Mouse (Mus musculus): ENCODE results near the gene Isy1. TPM values are rescaled to one million over a fixed set of nuclear protein-coding genes. Genes with fewer than 3 reads are reported as not detected.

The Isy1 gene
- polyA plus RNA-seq, 2 experiments = 41.8 to 51.5 TPM

- Histone ChIP-seq H3K9ac (ENCODE audit: low read depth, low read length, severe bottlenecking) (no peak overlapping the region), H3K4me1 (ENCODE audit: control insufficient read depth, insufficient read depth, low read length) (no peaks in the 10 kb centered on the region), H3K27ac (replicated peaks; ENCODE audit: low read depth, low read length) (no peak overlapping the region), H3K9me3 (ENCODE audit: control insufficient read depth, low read length) (no peaks in the 10 kb centered on the region), H3K4me3 (replicated peaks; ENCODE audit: low read length) (no peak overlapping the region), H3K36me3 (ENCODE audit: control insufficient read depth, insufficient read depth, low read length) (no peaks in the 10 kb centered on the region), H3K4me2 (replicated peaks; ENCODE audit: low read depth, low read length, severe bottlenecking) (no peak overlapping the region), H3K27me3 (ENCODE audit: control insufficient read depth, insufficient read depth, low read length) (no peaks in the 10 kb centered on the region)
- DNase-seq (ENCODE audit: low spot score) (no peak), ATAC-seq (ENCODE audit: low FRiP score, low read depth) (no peak)
- WGBS = 71% methylated on average over 8 of the region's 8 CpGs
- no peak for TF ChIP-seq POLR2A (IDR thresholded peaks at IDR 0.05; ENCODE audit: borderline replicate concordance, extremely low read depth, insufficient read depth, insufficient read length)
These were observed 54.6 kb downstream of the Isy1 start for GRCm38 (mm10) chr6:87784033-87784432.

- Histone ChIP-seq H3K4me2 (replicated peaks; ENCODE audit: low read depth, low read length, severe bottlenecking) (no peak overlapping the region), H3K4me1 (ENCODE audit: control insufficient read depth, insufficient read depth, low read length) (no peaks in the 10 kb centered on the region; the same call in 1 of the 2 replicates), H3K36me3 (ENCODE audit: control insufficient read depth, insufficient read depth, low read length) (no peaks in the 10 kb centered on the region), H3K9me3 (ENCODE audit: control insufficient read depth, low read length) (no peaks in the 10 kb centered on the region), H3K27me3 (ENCODE audit: control insufficient read depth, insufficient read depth, low read length) (no peaks in the 10 kb centered on the region), H3K27ac (replicated peaks; ENCODE audit: low read depth, low read length) (no peak overlapping the region), H3K9ac (ENCODE audit: low read depth, low read length, severe bottlenecking) (no peak overlapping the region), H3K4me3 (replicated peaks; ENCODE audit: low read length) (no peak overlapping the region)
- no peak for TF ChIP-seq POLR2A (IDR thresholded peaks at IDR 0.05; ENCODE audit: borderline replicate concordance, extremely low read depth, insufficient read depth, insufficient read length)
- no peak for DNase-seq (ENCODE audit: low spot score)
- ATAC-seq (ENCODE audit: low FRiP score, low read depth) = no peak
- 79% methylated on average over 10 of the region's 10 CpGs for WGBS
These were observed 57.9 kb downstream of the Isy1 start for GRCm38 (mm10) chr6:87780546-87781301.

GRCm38 (mm10) chr6:87779174-87780165 is 59.1 kb downstream of the Isy1 start:
- Histone ChIP-seq H3K4me3 (replicated peaks; ENCODE audit: low read length) (no peak overlapping the region), H3K27me3 (ENCODE audit: control insufficient read depth, insufficient read depth, low read length) (no peaks in the 10 kb centered on the region), H3K4me1 (ENCODE audit: control insufficient read depth, insufficient read depth, low read length) (no peaks in the 10 kb centered on the region; the same call in 1 of the 2 replicates), H3K4me2 (replicated peaks; ENCODE audit: low read depth, low read length, severe bottlenecking) (no peak overlapping the region), H3K36me3 (ENCODE audit: control insufficient read depth, insufficient read depth, low read length) (no peaks in the 10 kb centered on the region), H3K9me3 (ENCODE audit: control insufficient read depth, low read length) (no peaks in the 10 kb centered on the region), H3K27ac (replicated peaks; ENCODE audit: low read depth, low read length) (no peak overlapping the region), H3K9ac (ENCODE audit: low read depth, low read length, severe bottlenecking) (no peak overlapping the region)
- DNase-seq (ENCODE audit: low spot score) (no peak), ATAC-seq (ENCODE audit: low FRiP score, low read depth) (no peak)
- TF ChIP-seq POLR2A (IDR thresholded peaks at IDR 0.05; ENCODE audit: borderline replicate concordance, extremely low read depth, insufficient read depth, insufficient read length) = no peak
- 77% methylated on average over 11 of the region's 11 CpGs for WGBS

GRCm38 (mm10) chr6:87778294-87779173 is 60.1 kb downstream of the Isy1 start:
- no peak for ATAC-seq (ENCODE audit: low FRiP score, low read depth)
- H3K27ac ChIP-seq (replicated peaks; ENCODE audit: low read depth, low read length) = no peak overlapping the region
- H3K4me1 ChIP-seq (ENCODE audit: control insufficient read depth, insufficient read depth, low read length) = no peaks in the 10 kb centered on the region; the same call in 1 of the 2 replicates
- H3K9me3 ChIP-seq (ENCODE audit: control insufficient read depth, low read length) = no peaks in the 10 kb centered on the region
- H3K27me3 ChIP-seq (ENCODE audit: control insufficient read depth, insufficient read depth, low read length) = no peaks in the 10 kb centered on the region
- H3K4me2 ChIP-seq (replicated peaks; ENCODE audit: low read depth, low read length, severe bottlenecking) = no peak overlapping the region
- WGBS = 74% methylated on average over 11 of the region's 11 CpGs
- no peaks in the 10 kb centered on the region for H3K36me3 ChIP-seq (ENCODE audit: control insufficient read depth, insufficient read depth, low read length)
- H3K9ac ChIP-seq (ENCODE audit: low read depth, low read length, severe bottlenecking) = no peak overlapping the region
- H3K4me3 ChIP-seq (replicated peaks; ENCODE audit: low read length) = no peak overlapping the region
- TF ChIP-seq POLR2A (IDR thresholded peaks at IDR 0.05; ENCODE audit: borderline replicate concordance, extremely low read depth, insufficient read depth, insufficient read length) = no peak
- DNase-seq (ENCODE audit: low spot score) = no peak

Data from limb, embryonic 14.5 days (tissue).